Mouse (Mus musculus): ENCODE measurements around the gene Ugt1a6b.
"Not testable (repeated sequence)": the region's sequence is repeated elsewhere in the genome, so short reads cannot be mapped to it uniquely, and the experiment has no call there.

GRCm38 (mm10) chr1:88098546-88098945, 4.5 kb upstream of the Ugt1a6b start:
- not testable (repeated sequence) for TF ChIP-seq CTCF (IDR thresholded peaks at IDR 0.05; ENCODE audit: low read depth); EP300 (optimal IDR thresholded peaks at IDR 0.05)
